Mouse (Mus musculus) bone marrow, adult 2 months (tissue): ENCODE measurements around the gene Ccdc107. TPM values are rescaled to one million over a fixed set of nuclear protein-coding genes. Genes with fewer than 3 reads are reported as not detected.

ENCODE experiments used
- H3K27ac ChIP-seq: fragments of 200-500 bp; 2 replicates; pipeline ENCODE4 v1.5.1; 2012; ENCODE audit warnings: low read depth, mild to moderate bottlenecking, control low read depth, inconsistent platforms, low read length; ENCODE audit not compliant: control insufficient read depth, poor library complexity, insufficient read depth
- H3K4me1 ChIP-seq: fragments of 200-500 bp; 2 replicates; pipeline ENCODE4 v1.6.1; 2011; ENCODE audit warnings: low read length; ENCODE audit not compliant: control insufficient read depth, insufficient read depth
- H3K4me3 ChIP-seq: fragments of 200-500 bp; replicated peaks from 2 replicates; pipeline ENCODE3; 2011; ENCODE audit warnings: mild to moderate bottlenecking, low read depth, low read length, control low read depth; ENCODE audit not compliant: control insufficient read depth
- CTCF ChIP-seq: fragments of 200-500 bp; IDR thresholded peaks from 2 replicates; pipeline ENCODE4 v1.5.1; 2011; ENCODE audit warnings: low read length, control low read depth; ENCODE audit not compliant: control insufficient read depth, insufficient read depth
- POLR2A ChIP-seq: fragments of 200-500 bp; IDR thresholded peaks from 2 replicates; pipeline ENCODE4 v1.6.1; 2011; ENCODE audit warnings: low read depth, mild to moderate bottlenecking, control low read depth, low read length, borderline replicate concordance; ENCODE audit not compliant: control insufficient read depth
- WGBS: fragments of 180-500 bp; shearing (Covaris S2); methylation state at CpG from one replicate; pipeline ENCODE4 v1.1.7; 2018; 5-methylcytosine and 5-hydroxymethylcytosine counted together
- polyA plus RNA-seq: library from polyadenylated mRNA; stranded (reverse); fragments of >200 nt; gene quantifications from 2 replicates; pipeline ENCODE4 v1.2.4, GENCODE M21; 2011; ENCODE audit warnings: low replicate concordance; ENCODE audit not compliant: missing spikeins, insufficient read depth, insufficient read length

Gene Ccdc107
- polyA plus RNA-seq, 1 experiment: 76.5 TPM

DNA sequence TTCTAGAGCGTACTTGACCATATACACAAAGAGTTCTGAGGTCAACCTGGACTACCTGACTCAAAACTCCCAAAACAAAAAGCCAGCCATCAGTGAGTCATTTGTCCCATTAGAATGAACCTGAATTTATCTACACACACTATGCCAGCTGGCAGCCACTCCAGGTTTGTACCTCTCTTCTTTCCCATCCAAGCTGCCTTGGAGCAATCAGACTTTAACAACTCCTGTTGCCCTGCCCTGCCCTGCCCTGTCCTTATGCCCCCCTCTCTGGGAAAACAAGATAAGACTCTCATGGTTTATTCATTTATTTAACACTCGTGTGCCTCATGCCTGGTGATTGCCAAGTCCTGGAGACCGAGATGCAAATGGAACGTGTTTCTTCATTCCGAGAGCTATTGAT is 1.9 kb upstream of the Ccdc107 start:
- Histone ChIP-seq H3K4me1 (peaks cover 2% of the 10 kb centered on the region; the same call in 1 of the 2 replicates), H3K4me3 (no peak overlapping the region), H3K27ac (no peak overlapping the region)
- 67% methylated on average over 5 of the region's 5 CpGs for WGBS
- TF ChIP-seq CTCF (no peak), POLR2A (no peak)

DNA sequence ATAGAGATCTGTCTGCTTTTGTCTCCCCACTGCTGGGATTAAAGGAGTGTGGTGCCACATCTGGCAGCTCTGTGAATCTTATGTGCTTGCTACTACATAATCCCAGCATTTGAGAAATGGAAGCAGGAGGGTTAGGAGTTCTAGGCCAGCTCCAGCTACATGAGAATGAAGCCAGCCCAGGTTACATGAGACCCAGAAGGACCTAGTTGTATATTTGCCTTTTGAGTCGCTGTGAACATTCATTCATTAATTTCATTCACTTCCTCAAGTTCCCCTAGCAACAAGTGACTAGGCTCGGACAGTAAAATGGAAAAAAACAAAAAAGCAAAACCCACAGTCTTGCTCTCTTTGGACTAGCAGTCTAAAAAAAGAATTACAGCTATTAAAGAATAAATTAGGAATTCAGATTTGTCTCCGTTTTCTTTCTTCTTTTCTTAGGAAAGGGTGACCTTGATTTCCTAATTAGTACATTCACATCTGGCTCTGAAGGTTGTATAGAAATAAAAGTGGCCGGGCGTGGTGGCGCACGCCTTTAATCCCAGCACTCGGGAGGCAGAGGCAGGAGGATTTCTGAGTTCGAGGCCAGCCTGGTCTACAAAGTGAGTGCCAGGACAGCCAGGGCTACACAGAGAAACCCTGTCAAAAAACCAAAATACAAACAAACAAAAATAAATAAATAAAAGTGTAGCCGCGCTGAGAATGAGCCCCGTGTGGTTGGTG is 439 bp upstream of the Ccdc107 start:
- WGBS: 22% methylated on average over 12 of the region's 12 CpGs
- TF ChIP-seq POLR2A (no peak), CTCF (no peak)
- peak overlapping the region; percentile 43 for H3K4me3 ChIP-seq
- H3K4me1 ChIP-seq: peaks cover 2% of the 10 kb centered on the region; the same call in 1 of the 2 replicates
- peak overlapping the region; percentile 56 for H3K27ac ChIP-seq

DNA sequence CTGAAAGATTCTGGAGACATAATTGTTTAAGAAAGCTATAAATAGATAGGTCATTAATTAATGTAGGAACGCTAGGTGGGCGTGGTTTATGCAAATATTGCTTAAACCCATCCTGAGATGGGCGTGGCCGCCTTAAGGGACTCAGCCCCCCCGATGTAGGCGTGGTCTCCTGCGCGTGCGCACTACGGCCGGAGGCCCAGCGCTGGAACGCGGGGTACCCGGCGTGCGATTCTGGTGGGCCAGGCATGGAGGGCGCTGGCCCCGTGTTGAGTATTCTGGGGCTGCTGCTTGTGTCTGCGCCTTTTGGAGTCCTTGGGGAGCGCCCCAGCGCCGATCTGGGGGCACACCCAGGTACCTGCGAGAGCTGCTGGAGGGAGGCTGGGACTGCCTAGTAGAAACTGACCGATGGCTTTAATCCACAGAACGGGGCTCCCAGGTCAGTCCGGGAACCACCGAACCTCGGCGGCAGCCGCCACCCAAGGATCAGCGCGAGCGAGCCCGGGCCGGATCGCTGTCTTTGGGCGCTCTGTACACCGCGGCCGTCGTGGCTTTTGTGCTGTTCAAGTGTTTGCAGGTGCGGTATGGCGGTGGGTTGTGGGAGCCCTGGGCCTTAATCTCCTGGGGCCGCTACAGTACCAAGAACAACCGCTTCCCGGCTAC is 616 bp downstream of the Ccdc107 start:
- under 1% methylated on average over 47 of the region's 47 CpGs for WGBS
- no peak for TF ChIP-seq CTCF
- peak; percentile 83; the same call in 1 of the 2 replicates for TF ChIP-seq POLR2A
- H3K4me1 ChIP-seq: peaks cover 4% of the 10 kb centered on the region; the same call in 1 of the 2 replicates
- H3K27ac ChIP-seq: peak overlapping the region; percentile 80
- peak overlapping the region; percentile 65 for H3K4me3 ChIP-seq

DNA sequence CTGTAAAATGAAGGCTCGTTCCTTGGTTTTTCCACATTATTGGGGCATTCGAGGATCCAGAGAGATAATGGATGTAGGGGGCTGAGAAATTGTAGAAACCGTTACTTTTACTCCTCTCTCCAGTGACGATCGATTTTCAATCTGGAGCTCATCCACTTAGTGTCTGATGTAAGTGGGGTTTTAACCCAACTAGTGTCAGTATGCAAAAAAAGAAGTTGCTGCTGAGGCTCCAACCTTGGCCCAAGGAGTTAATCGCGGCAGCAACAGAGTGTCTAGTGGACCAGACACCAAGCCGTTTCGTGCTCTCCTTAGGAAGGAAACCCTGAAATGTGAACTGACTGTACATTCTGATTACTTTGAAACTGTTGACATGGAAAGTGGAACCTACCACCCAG is 1.1 kb downstream of the Ccdc107 start:
- peak overlapping the region; percentile 65 for H3K4me3 ChIP-seq
- peak overlapping the region; percentile 80 for H3K27ac ChIP-seq
- WGBS: under 1% methylated on average over 9 of the region's 9 CpGs
- peaks cover 4% of the 10 kb centered on the region; the same call in 1 of the 2 replicates for H3K4me1 ChIP-seq
- TF ChIP-seq POLR2A: no peak

DNA sequence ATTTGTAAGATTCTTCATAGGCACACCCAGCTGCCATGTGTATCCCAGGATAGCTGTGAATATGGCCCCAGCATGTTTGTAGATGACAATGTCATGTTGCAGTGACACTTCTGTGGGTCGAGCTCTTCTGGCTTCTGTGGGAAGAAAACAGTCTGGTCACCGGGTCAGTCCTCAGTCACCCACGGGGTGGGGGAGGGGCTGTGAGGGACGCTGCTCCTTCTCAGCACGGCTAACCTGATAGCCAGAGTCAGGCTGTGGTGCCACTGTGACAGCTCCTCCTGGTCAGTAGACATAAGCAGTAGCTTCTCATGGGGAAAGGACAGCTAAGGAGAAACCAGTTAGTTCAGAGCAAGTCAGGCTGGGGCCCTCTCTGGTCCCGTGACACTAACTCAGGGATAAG is 3.9 kb downstream of the Ccdc107 start:
- Histone ChIP-seq H3K4me3 (no peak overlapping the region), H3K27ac (no peak overlapping the region), H3K4me1 (peaks cover 8% of the 10 kb centered on the region)
- TF ChIP-seq POLR2A (no peak), CTCF (no peak)
- WGBS: 76% methylated on average over 6 of the region's 6 CpGs

DNA sequence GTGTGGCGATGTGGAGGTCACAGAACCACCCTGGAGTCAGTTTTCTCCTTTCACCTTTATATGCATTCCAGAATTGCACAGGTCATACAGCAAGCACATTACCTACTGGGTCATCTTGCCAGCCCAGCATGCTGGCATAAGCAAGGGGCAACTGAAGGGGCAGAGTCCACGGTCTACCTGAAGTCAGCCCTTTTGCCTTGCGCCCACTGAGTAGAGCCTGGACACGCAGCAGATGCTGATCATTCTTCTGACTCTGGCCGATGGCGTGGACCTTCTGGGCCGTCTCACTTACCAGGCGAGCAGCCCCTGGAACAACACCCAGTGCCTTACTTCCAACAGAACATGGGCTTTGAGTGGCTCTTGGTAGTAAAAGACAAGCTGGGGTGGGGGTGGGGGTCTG is 4.7 kb downstream of the Ccdc107 start:
- H3K27ac ChIP-seq: no peak overlapping the region
- WGBS: 92% methylated on average over 8 of the region's 8 CpGs
- peaks cover 8% of the 10 kb centered on the region for H3K4me1 ChIP-seq
- no peak overlapping the region for H3K4me3 ChIP-seq
- no peak for TF ChIP-seq POLR2A
- no peak for TF ChIP-seq CTCF

DNA sequence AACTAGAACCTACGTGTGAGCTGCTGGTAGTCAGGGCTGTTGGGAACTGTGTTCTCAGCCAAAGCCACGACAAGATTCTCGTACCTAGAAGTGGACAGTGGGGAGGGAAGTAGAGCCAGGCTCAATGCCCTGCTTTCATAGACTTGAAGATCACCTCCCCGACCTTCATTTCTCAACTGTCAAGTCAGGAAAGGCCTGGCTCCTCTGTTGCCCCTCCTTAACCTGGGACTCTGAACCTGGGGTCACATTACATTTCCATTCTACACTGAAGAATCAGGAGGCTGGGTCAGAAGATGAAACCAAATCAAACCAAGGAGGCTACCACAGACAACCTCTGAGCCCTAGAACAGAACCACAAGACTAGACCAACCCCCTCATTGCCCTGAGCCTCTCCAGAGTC is 5.2 kb downstream of the Ccdc107 start:
- WGBS: 52% methylated on average over 4 of the region's 4 CpGs
- H3K4me1 ChIP-seq: peaks cover 8% of the 10 kb centered on the region
- H3K27ac ChIP-seq: no peak overlapping the region
- H3K4me3 ChIP-seq: peak overlapping the region; percentile 93
- TF ChIP-seq CTCF (no peak), POLR2A (no peak)

DNA sequence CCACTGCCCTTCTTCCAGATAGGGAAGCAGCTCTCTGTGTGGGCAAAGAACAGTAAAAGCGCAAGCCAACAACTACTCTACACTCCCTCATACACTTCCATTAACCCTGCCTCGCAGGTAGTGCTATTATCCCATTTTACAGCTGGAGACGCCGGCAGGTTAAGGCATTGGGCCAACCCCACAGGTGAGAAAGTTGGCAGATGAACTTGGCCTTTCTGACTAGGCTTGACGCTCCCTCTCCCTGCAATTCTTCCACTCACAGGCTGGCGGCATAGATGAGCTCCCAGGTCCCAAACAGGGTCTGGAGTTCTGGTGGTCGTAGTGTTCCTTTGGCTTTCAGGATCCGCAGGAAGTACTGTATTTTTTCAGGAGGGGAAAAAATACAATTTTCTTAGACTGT is 6.3 kb downstream of the Ccdc107 start:
- 5% methylated on average over 8 of the region's 8 CpGs for WGBS
- peak overlapping the region; percentile 70; the same call in 1 of the 2 replicates for H3K27ac ChIP-seq
- H3K4me3 ChIP-seq: peak overlapping the region; percentile 93
- peaks cover 8% of the 10 kb centered on the region for H3K4me1 ChIP-seq
- TF ChIP-seq CTCF: peak; percentile 39; the same call in 1 of the 2 replicates
- TF ChIP-seq POLR2A: no peak
